Mouse (Mus musculus) liver, postnatal 0 days (tissue): ENCODE results near the gene Krt24.

Source experiments
- CTCF ChIP-seq: sonication (generic); IDR thresholded peaks from 2 replicates; pipeline ENCODE4 v1.5.1; 2016; ENCODE audit warnings: antibody characterized with exemption, low read depth
- EP300 ChIP-seq: IDR thresholded peaks from 2 replicates; pipeline ENCODE4 v1.6.1; 2016; ENCODE audit warnings: antibody characterized with exemption, low read depth, mild to moderate bottlenecking

DNA sequence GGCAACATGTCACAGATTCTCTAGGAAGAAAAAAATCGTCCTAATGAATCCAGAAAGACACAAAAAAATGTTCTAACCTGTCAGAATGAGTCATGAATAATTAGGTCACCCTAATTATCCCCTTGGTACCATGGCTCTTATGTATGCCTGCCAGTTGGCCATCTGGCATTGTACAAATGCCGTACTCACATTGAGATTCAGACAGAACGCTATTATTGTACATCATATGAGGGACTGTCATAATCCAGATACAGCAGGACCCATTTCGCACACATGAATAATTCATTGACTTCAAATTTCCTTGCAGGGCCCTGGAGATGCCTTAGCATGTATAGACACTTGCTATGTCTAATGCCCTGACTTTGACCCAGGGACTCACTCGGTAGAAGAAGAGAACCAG lies 1.1 kb downstream of the Krt24 start:
- TF ChIP-seq EP300, result no peak
- TF ChIP-seq CTCF, result no peak
